ENCODE assay signal across 7 mouse cellular contexts in the genomic region with DNA sequence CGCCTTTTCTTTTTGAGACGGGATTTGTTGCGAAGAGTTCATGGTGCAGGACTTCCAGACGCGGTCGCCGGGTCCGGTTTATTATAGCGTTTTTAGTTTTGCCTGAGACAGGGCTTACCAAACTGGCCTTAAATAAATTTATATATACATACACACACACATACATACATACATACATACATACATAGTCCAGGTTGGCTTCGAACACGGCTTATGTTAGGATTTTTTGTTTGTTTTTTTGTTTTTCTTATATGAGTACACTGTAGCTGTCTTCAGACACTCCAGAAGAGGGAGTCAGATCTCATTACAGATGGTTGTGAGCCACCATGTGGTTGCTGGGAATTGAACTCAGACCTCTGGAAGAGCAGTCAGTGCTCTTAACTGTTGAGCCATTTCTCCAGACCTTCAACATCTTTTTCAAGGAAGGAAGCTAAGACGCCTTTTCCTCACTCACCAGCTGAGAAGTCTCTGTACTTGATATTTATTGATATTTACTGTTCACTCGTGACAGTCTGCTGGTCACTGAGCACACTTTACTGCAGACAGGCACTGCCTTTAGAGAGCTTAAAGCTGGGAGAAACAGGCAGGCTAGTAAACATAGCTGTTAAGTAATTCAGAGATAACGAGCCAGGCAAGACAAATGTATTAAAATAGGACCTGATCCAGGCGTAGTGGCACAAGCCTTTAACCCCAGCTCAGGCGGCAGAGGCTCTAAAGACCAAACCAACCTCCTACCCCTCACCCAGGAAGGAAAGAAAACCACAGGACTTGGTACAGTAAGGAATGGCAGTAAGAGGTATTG. TPM values are rescaled to one million over a fixed set of nuclear protein-coding genes. Genes with fewer than 3 reads are reported as not detected.
DNase-seq lines count a peak whose midpoint lies in the region; ATAC-seq and TF ChIP-seq lines count a peak whose summit lies in the region.

No protein-coding gene starts in this region.

- H3K4me2 ChIP-seq in neural tube, embryonic 15.5 days: peak overlapping the region; percentile 58

- H3K4me3 ChIP-seq in embryonic fibroblast, embryonic 13.5 days (ENCODE audit: insufficient read depth, low read length): peak overlapping the region; percentile 93
- H3K4me3 ChIP-seq in limb, embryonic 10.5 days: peak overlapping the region; percentile 91
- H3K4me3 ChIP-seq in neural tube, embryonic 15.5 days (replicated peaks): peak overlapping the region; percentile 84

- peaks cover 3% of the 10 kb centered on the region; the same call in 1 of the 2 replicates for H3K4me1 ChIP-seq in embryonic fibroblast, embryonic 13.5 days (ENCODE audit: control insufficient read depth, insufficient read depth, low read length)
- H3K4me1 ChIP-seq in limb, embryonic 10.5 days: peaks cover 17% of the 10 kb centered on the region
- peaks cover 23% of the 10 kb centered on the region for H3K4me1 ChIP-seq in neural tube, embryonic 15.5 days

- peaks cover 34% of the 10 kb centered on the region for H3K36me3 ChIP-seq in limb, embryonic 10.5 days
- peaks cover 7% of the 10 kb centered on the region; the same call in 1 of the 2 replicates for H3K36me3 ChIP-seq in neural tube, embryonic 15.5 days

- H3K9ac ChIP-seq in neural tube, embryonic 15.5 days (replicated peaks): peak overlapping the region; percentile 100

- DNase-seq in thymus, postnatal 0 days (ENCODE audit: low spot score): peak; percentile 6
- DNase-seq in thymus, postnatal 10 days (ENCODE audit: low spot score in 2 of 2): no peak
- DNase-seq in limb, embryonic 10.5 days (ENCODE audit: low spot score): no peak
- DNase-seq in urinary bladder, postnatal 36 days (ENCODE audit: low spot score in 2 of 2): no peak
- DNase-seq in layer of hippocampus, adult 8-10 months (ENCODE audit: low spot score in 2 of 2): no peak

- ATAC-seq in neural tube, embryonic 15.5 days (ENCODE audit: low FRiP score): no peak

- peak overlapping the region; percentile 100 for H3K27ac ChIP-seq in embryonic fibroblast, embryonic 13.5 days (ENCODE audit: insufficient read depth, low read length)
- H3K27ac ChIP-seq in limb, embryonic 10.5 days: peak overlapping the region; percentile 100
- H3K27ac ChIP-seq in neural tube, embryonic 15.5 days (replicated peaks): peak overlapping the region; percentile 100

- 15% methylated on average over 16 of the region's 16 CpGs for WGBS in limb, embryonic 10.5 days
- WGBS in neural tube, embryonic 15.5 days: 15% methylated on average over 16 of the region's 16 CpGs

- H3K9me3 ChIP-seq in limb, embryonic 10.5 days (replicated peaks): no peaks in the 10 kb centered on the region
- no peaks in the 10 kb centered on the region for H3K9me3 ChIP-seq in neural tube, embryonic 15.5 days (replicated peaks)

- TF ChIP-seq CTCF in embryonic fibroblast, embryonic 13.5 days (IDR thresholded peaks at IDR 0.05; ENCODE audit: borderline replicate concordance, insufficient read depth, low read length): no peak

- TF ChIP-seq POLR2A in embryonic fibroblast, embryonic 13.5 days (IDR thresholded peaks at IDR 0.05; ENCODE audit: low read depth, low read length): no peak; the same call in 1 of the 2 replicates

- no peaks in the 10 kb centered on the region for H3K27me3 ChIP-seq in limb, embryonic 10.5 days (ENCODE audit: low read depth, poor library complexity, severe bottlenecking)
- no peaks in the 10 kb centered on the region for H3K27me3 ChIP-seq in neural tube, embryonic 15.5 days (replicated peaks)

RNA-seq across cellular contexts. Expression of gene Atf1, which starts 1.1 kb away (rescaled TPM):
- 47.5 and 66.9 TPM in 2 replicates for polyA plus RNA-seq in thymus, postnatal 0 days (2015; fragmentation: Nextera tagmentation; extraction: Ambion mirVana)
- polyA plus RNA-seq in embryonic fibroblast, embryonic 13.5 days (2011; ENCODE audit: insufficient read length, low read depth, missing spikeins): 62.5 and 68.0 TPM in 2 replicates
- polyA plus RNA-seq in limb, embryonic 10.5 days (2016; fragmentation: Nextera tagmentation; extraction: Ambion mirVana): 42.5 and 43.0 TPM in 2 replicates
- 13.3 and 22.0 TPM in 2 replicates for polyA plus RNA-seq in neural tube, embryonic 15.5 days (2015; fragmentation: Nextera tagmentation; extraction: Ambion mirVana)
- 10 to 100 TPM; 24.1 to 28.2 (median 25.9) TPM for total RNA-seq in layer of hippocampus, adult 8-10 months (2022)

RNA-seq across cellular contexts. Expression of gene Tmprss12, which starts 51.9 kb away (rescaled TPM):
- polyA plus RNA-seq in thymus, postnatal 0 days (2015; fragmentation: Nextera tagmentation; extraction: Ambion mirVana): not detected in 2 replicates
- polyA plus RNA-seq in embryonic fibroblast, embryonic 13.5 days (2011; ENCODE audit: insufficient read length, low read depth, missing spikeins): not detected in 2 replicates
- polyA plus RNA-seq in limb, embryonic 10.5 days (2016; fragmentation: Nextera tagmentation; extraction: Ambion mirVana): not detected in 2 replicates
- polyA plus RNA-seq in neural tube, embryonic 15.5 days (2015; fragmentation: Nextera tagmentation; extraction: Ambion mirVana): not detected in 2 replicates
- not detected for total RNA-seq in layer of hippocampus, adult 8-10 months (2022)
